Mouse (Mus musculus) kidney, postnatal 4 days (tissue): ENCODE results near the gene Zfp341.

Experiments used
- DNase-seq, 2 experiments: peaks; one replicate each; pipeline ENCODE4 v3.0.0; 2021; ENCODE audit warnings: mixed read lengths in 2 of 2

Zfp341 gene

DNA sequence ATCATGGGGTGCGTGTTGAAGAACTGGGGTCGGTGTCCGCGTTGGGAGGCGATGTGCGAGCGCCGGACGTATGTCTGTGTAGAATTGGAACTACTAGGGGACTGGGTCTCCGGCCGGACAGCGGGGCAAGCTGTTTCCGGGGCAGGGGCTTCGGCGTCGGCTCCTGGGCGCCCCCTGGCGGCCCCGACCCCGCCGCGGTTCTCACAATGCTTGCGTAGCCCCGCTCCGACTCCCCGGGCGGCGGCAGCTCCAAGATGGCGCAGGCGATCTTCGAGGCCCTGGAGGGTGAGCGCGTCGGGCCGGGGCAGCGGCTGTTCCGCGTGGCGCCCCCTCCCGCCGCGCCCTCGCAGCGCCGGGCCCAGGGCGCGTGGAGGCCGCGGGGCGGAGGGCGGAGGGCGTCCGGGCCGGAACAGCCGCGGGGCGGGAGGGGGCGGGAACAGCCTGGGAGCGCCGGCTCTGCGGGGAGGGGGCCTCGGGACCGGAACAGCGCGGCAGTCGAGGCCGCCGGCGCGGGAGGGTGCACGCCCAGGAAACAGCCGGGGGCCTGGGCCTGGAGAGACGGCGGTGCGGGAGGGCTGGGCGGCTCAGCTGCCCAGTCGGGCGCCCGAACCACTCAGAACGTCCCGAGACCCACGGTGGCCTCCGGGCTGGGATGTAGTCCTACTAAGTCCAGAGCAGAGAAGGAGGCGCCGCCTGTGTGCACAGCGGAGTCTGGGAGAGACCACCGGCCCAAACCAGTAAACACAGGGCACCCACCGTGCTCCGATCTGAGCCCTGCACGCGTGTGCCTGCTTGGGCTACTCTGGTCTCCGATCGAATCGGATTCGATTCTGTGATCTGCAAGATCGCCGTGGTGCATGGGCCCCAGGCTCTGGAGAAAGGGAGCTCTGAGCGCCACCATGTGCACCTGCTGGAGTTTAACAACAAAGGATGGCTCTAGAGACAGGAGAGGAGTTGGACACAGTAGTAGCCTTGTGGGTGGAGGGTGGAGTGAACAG is at the start of gene Zfp341, which contains the start of gene 4930519P11Rik:
Gene Zfp341, plus strand, starts transcription at position 180 of the 998 bp plus-strand sequence.
Gene 4930519P11Rik, minus strand, starts transcription at position 320 of the 998 bp plus-strand sequence.
- peak; percentile 92 to 96 for DNase-seq

DNA sequence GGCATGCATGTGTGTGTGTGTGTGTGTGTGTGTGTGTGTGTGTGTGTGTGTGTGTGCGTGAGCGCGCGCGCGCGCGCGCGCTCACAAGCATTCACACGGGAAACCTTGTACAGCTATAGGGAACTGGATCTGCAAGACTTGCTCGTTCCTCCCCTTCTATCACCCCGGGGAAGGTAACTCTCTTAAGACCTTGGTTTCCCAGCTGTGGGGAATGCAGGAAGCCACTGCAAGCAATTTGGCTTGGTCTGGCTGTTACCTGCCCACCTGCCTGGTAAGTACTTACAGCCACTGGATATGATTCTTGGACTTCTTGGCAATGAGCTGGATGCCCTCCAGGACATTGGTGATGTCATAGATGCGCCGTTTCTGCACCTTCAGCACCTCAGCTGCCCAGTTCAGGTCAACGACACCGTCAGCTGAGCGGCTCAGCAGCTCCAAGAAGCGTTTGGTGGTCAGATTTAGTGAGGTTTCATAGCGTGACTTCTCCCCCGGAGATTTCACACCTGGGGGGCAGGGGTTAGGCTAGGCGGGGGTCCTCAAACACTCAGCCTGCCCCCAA is 49.4 kb upstream of the Zfp341 start:
- peak in 1 of 2 experiments; percentile 45 for DNase-seq

DNA sequence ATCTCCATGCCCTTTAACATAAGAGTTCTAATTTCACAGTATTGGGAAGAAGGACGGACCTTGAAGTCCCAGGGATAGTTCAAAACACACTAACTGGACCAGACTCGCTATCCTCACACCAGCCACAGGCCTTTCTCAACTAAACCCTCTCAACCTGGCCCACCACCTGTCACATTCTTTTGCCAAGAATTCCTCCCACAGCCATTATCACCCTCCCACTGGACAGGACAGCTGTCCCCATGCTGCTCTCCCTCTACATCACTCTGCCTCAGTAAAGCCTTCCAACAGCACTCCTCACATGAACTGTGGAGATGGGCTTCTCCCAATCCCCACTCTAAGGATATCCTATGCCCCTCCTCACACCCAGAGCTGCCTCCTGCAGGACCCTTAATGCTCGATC is 47.5 kb upstream of the Zfp341 start:
- peak in 1 of 2 experiments; percentile 38 for DNase-seq

DNA sequence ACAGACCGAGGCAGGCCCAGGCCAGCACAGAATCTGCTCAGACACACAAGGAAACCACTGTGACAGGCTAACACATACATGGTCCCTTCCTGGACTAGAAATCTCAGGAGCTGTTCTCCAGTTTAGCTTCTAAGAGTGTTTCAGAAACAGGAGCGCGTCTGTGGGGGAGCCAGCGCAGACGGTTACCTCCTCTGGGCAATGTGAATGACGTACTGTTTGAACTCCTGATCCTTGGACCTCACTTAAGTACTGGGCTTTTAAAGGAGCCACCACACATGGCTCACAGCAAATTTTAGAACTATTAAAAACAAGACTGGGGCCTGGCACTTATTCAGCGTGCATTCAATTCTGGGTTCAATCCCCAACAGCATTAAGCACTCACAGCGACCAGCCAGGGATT is 46.5 kb upstream of the Zfp341 start:
- DNase-seq: peak in 1 of 2 experiments; percentile 59

DNA sequence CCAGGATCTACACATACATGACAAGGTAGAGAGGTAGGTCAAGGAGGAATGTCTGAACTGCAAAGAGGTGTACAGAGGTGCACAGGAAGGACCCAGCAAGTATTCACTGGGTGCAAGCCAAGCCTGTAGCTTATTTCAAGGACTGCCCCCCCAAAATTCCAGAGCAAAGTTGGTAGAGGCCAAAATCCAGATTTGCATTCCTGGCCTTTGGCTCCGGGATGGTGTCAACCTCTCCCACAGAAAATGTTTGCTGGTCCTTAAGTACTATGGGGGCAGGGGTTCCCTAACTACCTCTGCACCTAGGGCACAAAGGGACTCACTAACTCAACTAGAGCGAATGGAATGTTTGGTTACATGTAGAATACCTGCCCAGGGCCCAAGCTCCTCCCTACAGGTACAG is 45.3 kb upstream of the Zfp341 start:
- DNase-seq: no peak

DNA sequence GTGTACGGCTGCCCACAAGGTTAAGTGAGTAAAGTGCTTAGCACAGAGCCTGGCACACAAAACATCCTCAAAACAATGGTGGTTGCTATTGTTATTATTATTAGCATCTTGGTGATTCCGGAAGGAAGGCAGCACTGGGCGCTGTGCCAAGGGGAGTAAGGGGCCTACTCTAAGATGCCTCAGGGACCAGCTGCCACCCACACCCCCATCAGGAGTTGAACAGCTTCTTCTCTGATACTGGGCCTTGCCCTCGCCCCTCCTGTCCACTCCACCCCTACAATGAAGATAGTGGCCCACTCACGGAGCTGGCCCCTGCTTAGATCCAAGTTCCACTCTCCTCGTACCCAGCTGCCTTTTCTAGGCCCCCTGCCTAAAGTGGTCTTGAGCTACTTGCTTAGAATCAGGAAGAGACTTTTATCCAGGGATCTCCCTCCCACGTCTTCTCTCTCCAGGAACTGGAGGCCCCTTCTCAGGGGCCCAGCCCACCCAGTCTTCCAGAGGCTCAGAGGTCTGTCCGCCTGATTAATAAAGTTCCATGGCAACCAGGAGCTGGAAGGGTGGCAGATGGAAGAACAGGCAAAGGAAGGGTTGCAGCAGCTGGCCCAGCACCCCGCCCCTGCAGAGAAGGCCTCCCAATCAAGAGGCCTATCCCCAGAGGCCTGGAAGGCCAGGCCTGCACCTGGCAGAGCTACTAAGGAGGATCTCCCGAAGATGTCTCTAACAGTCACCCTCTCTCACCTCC is 44.6 kb upstream of the Zfp341 start:
- peak; percentile 66 to 69 for DNase-seq

DNA sequence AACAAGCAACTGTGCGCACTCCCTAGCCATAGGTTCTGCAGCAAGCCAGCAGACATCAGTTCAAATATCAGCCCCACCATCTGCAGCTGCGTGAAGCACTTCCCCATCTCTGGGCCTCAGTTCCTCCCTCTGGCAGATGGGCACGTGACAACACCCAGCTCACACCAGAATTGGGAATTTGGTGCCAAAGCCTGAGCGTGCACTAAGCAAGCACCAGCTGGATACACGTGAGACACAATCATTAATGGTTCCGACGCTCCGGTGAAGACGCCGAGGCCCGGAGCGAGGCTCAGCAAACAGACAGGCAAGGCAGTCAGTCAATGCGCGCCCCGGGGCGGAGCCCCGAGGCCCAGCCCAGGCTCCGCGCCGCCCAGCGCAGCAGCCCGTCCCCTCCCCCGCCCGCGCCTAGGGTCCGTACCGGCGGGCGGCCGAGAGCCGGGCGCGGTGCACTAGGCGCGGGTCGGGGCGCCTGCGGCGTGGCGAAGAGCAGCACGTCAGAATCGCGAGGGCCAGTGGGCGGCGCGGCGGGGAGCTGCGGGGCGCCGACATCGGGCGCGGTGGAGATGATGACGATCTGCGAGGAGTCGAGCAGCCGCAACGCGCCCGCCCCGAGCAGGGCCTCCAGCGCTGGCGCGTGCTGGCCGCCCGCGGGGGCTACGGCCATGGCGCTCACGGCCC is 43.9 kb upstream of the Zfp341 start:
- DNase-seq: peak; percentile 79 to 87

DNA sequence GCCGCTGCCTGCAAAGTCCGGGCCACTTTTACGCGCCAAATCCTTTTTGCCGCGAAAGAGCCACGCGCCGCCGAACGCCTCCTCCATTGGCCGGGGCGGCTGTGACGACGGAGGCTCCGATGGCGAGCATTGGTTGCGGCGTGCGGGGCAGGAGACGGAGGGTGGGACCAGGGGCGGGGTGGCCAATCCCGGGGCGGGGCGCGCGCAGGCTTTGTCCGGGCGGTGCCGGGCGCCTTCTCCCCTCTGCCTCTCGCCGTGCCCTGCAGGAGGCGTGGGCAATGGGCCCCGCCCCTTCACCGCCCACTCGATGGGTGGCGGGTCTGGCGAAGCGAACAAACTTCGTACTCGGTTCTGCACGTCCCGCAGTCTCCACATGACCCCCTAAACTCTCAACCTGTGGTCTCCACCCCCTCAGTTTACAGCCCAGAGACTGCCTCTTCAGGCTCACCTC is 43.2 kb upstream of the Zfp341 start, which contains the start of gene E2f1:
Gene E2f1, minus strand, starts transcription at position 57 of the 451 bp plus-strand sequence.
- peak; percentile 97 to 99 for DNase-seq

DNA sequence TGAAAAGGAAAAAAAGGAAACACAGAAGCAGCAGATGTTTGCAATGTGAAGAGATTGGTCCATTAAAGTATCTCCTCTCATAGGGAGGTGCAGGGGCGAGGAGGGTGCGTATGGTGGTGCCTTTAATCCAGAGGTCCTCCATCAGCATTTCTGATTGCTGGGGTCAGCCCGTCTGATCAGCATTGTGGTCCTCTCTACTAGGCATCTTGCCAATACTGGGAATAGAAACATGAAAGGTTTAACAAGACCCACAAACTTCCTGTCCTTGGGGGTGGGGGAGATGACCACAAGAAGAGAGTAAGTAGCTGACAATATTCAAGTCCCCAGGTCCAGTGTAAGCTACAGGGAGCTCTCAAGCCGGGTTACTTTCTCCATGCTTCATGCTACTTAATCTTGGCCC is 42.4 kb upstream of the Zfp341 start:
- no peak for DNase-seq

DNA sequence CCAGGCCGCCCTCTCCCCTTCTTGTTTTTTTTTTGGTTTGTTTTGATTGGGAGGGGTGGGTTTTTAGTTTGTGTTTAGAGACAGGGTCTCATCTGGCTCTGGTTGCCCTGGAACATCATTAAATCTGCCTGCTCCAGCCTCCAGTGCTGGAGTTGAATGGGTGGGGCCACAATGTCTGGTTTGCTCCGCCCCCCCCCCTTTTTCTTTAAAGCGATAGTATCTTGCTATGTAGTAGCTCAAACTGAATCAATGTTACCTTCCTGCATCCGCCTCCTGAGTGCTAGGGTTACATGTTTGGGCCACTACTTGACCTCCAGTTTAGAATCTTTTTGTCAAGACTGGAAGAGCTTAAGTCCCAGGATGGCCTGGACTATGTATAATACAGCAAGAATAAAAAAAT is 41.8 kb upstream of the Zfp341 start:
- no peak for DNase-seq

DNA sequence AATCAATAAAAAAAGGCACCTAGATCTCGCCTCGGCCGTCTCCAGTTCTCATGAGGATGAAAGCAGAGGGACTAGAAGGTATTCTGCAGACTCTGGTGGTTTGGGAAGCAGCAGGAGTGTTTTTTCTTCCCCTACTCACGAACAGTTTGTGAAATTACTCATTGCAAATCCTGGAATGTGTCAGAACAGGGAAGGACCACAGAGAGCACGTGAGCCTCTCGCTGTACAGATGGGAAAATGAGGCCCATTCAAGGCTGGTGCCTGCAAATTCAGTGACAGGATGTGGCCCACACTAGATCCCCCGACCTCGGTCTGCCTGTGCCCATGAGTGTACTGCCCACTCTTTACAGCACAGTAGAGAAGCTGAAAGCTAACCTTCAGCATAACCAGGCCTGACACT is 41.1 kb upstream of the Zfp341 start:
- no peak for DNase-seq

DNA sequence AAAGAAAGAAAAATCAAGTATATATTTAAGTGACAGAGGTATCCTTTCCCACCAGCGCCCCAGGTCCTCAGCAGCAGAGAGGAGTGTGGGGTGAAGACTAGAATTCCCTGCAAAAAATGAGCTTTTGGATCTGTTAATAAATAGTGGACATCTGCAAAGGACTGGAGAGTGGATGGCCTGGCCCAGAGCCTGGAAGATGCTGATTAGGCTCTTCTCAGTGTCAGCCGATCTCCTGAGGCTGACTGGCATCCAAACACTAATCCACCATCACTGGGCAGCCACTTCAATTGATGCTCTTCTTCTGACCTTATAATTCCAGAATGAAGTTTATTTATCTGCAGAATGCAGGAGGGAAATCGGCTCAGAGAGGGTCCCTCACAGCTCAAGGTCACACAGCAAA is 40.1 kb upstream of the Zfp341 start:
- no peak for DNase-seq

DNA sequence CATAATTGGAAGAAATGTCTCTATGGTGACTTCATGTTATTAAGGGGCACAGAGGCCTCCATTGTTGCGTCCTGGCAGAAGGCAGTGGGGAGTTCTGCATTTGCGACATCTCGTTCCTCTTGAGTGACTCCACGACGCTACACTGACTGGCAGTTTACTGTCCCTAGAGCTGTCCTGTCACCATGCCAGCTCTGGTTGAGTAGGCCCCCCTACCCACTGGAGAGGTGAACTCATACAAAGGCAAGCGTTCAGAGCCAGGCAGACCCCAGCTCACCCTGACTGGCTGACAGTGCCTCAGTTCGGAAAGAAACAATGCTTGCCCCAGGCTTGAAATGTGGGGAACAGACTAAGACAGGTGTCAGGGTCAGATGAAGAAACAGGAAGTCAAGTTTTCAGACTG is 38.8 kb upstream of the Zfp341 start:
- no peak for DNase-seq

DNA sequence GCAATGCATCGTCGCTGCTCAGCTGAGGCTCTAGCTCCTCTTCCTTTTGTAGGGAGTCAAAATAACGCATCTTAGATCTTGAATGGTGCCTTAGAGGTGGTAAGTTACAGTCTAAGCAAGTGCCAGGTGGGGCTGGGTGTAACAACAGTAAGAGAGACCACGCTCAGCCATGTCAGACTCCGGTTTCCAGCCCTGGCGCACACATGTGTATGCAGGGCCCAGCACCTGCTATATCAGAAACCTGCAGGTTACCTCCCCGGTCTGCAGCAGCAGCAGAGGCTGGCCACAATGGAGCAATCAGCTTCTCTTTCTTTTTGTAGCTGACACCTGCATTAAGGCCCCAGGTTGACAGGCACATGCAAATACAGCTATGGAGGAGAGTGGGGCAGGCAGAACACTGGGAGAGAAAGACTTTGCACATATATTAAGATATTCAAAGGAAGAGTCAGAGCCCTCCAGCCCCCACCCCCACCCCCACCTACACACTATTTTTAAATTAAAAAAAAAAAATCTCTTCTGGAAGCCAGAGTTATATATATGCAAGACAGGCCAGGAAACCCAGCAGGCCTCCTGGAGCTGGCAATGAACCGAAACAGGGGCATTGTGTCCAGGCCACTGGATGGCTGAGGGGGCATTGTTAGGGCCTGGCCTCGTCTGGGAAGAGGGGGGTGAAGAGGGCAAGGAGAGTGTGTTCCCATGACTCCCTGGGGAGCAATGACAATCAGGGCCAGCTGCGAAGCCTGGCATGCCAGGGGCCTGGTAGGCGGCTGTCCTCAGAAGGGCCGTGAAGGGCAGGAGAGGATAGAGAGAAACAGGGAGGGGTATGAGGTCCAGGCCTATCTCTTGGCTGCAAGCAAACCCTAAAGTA is 36.0 kb upstream of the Zfp341 start:
- no peak for DNase-seq

DNA sequence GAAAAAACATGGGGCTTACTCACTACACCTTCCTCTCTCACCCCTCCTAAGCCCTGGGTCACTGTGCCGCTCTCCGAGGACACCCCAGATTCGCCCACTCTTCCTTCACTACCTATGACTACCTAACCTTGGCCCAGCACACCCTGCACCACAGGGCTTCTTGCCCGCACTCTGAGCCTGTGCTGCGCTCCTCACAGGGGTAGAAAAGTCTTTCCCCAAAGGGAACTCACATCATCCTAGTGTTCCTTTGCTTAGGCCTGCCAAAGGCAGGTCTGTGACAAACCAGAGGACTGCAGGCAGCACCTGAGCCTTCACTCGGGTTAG is 35.4 kb upstream of the Zfp341 start:
- no peak for DNase-seq

DNA sequence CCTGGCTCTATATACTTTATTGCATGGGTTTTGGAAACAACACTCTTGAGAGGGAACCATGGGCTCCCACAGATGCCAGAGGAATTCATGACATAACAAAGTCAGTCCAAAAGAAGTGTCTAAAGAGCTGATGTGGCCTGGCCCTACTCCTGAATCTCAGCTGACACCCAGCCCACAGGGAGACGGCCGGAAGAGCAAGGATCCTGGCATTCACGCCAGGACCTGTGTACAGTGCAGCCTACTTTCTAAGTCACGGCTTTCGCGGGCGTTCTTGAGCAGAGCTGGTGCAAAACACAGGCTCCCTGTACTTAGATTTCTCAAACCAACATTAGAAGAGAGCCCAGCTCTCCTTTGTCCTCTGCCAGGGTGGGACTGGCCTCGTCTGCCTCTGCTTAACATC is 32.5 kb upstream of the Zfp341 start:
- no peak for DNase-seq

DNA sequence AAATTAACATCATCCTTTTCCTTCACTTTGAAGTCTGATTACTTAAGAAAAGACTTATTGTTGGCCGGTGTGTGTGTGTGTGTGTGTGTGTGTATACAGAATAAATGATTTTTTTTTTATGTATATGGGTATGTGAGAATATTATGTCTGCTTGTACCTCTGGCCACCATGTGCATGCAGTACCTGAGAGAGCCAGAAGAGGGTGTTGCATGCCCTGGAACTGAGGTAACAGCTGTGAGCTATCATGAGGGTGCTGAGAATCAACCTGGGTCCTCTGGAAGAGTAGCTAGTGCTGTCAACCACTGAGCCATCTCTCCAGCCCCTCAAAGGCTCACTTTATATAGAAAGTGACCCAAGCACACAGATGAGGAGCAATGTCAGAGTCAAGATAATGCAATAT is 31.7 kb upstream of the Zfp341 start:
- DNase-seq: no peak

DNA sequence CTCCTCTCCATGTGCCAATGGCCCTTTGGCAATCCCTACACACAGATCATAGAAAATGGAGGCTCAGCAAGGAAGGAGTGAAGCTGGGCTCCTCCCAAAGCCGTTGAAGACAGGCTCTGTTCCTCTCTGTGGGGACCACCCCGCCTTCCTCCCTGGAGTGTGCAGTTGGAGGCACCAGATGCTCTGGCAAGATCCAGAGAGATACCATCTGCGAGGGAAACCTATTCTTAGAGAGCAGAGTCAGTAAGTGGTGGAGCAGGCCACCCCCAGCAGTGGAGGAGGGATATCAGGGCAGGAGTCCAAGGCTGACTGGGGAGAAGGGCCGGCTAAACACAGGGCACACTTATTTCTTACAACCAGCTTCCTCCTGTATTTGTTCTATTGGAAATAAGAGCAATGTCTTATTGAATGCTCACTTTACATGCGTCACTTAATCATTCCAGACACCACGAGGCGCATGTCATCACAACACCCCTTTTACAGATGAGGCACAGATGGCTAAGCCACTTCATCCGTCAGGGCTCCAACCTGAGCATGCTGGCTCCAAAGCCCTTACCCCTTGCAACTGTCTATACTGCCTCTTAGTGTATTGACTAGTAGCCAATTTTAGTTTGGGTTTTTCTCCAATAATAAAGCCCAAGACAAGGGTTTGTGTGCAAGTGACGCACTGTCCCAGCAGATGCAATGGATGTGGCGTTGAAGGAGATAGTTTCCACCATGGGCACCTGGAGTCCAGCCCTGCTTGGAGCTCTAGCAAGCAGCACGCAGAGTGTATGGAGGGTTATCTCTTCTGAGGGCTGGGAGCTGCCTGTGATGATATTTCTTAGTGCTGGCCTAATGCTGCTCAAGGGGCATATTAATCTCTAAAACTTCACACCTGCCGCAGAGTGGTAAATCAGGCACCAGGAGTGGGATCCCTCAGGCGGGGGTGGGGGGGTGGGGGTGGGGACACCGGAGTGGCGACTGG is 28.9 kb upstream of the Zfp341 start:
- DNase-seq: no peak

DNA sequence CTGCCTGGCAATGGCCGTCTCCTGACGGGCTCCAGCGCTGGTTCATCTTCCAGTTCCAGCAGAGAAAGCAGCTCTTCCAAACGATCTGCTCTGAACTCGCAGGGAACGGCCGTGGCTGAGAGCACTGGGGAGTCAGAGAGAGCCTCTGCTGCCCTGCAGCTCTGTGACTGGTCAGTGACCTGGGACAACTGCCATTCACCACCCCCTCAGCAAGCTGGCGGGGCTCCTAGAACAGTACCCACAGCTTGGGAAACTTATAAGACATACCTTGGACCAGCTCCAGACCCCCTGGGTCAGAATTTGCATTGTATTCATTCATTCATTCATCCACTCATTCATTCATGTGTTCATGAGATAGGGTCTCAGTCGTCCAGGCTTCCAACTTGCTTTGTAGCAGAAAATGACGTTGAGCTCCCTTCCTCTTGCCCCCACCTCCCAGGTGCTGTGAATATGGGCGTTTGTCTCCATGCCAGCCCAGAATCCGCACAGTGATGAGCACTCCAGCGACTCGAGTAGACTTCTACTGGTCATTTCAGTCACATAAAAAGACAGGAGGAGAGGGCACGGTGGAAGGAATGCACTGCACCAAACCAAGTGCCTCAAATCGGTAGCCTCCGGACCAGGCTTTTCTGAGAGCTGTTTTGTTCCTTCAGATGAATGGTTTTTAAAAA is 28.0 kb upstream of the Zfp341 start:
- DNase-seq: no peak

DNA sequence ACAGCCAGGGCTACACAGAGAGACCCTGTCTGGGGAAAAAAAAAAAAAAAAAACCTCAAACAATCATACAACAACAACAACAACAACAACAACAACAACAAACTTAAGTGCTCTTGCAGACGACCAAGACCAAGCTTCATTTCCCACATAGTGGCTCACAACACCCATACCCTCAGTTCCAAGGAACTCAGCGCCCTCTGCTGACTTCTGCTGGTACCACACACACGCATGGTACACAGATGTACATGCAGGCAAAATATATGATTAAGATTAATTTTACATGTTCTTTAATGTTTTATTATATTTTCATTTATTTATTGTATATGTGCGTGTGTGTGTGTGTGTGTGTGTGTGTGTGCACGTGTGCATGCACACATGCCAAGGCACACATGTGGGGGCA is 26.7 kb upstream of the Zfp341 start:
- peak; percentile 74 for DNase-seq
